Mouse (Mus musculus): ENCODE data around the gene Bhlhe40. TPM values are rescaled to one million over a fixed set of nuclear protein-coding genes. Genes with fewer than 3 reads are reported as not detected.

Bhlhe40 gene
- polyA plus RNA-seq, 1 experiment: 2.0 TPM

- TF ChIP-seq POLR2A (IDR thresholded peaks at IDR 0.05; ENCODE audit: borderline replicate concordance, low read depth, low read length): no peak
- TF ChIP-seq CTCF (IDR thresholded peaks at IDR 0.05; ENCODE audit: low read depth, low read length): no peak
- H3K4me1 ChIP-seq (ENCODE audit: control insufficient read depth, insufficient read depth, low read length): peaks cover 18% of the 10 kb centered on the region
- no peak overlapping the region for H3K27ac ChIP-seq (ENCODE audit: insufficient read depth, low read depth, low read length)
- H3K4me3 ChIP-seq (ENCODE audit: insufficient read depth, low read length): no peak overlapping the region
Measured at GRCm38 (mm10) chr6:108686930-108687329, 26.5 kb downstream of the Bhlhe40 start.

- H3K4me1 ChIP-seq (ENCODE audit: control insufficient read depth, insufficient read depth, low read length): peaks cover 18% of the 10 kb centered on the region
- TF ChIP-seq CTCF (IDR thresholded peaks at IDR 0.05; ENCODE audit: low read depth, low read length) (no peak), POLR2A (IDR thresholded peaks at IDR 0.05; ENCODE audit: borderline replicate concordance, low read depth, low read length) (no peak)
- H3K4me3 ChIP-seq (ENCODE audit: insufficient read depth, low read length): no peak overlapping the region
Measured at GRCm38 (mm10) chr6:108688344-108688743, 27.9 kb downstream of the Bhlhe40 start.

GRCm38 (mm10) chr6:108692986-108693385 is 32.6 kb downstream of the Bhlhe40 start:
- TF ChIP-seq POLR2A (IDR thresholded peaks at IDR 0.05; ENCODE audit: borderline replicate concordance, low read depth, low read length) (no peak), CTCF (IDR thresholded peaks at IDR 0.05; ENCODE audit: low read depth, low read length) (no peak)
- peaks cover 28% of the 10 kb centered on the region for H3K4me1 ChIP-seq (ENCODE audit: control insufficient read depth, insufficient read depth, low read length)
- H3K27ac ChIP-seq (ENCODE audit: insufficient read depth, low read depth, low read length): no peak overlapping the region
- no peak overlapping the region for H3K4me3 ChIP-seq (ENCODE audit: insufficient read depth, low read length)

More at GRCm38 (mm10) chr6:108688344-108688743, 27.9 kb downstream of the Bhlhe40 start:
- H3K27ac ChIP-seq (ENCODE audit: insufficient read depth, low read depth, low read length): no peak overlapping the region

- H3K4me1 ChIP-seq (ENCODE audit: control insufficient read depth, insufficient read depth, low read length): peaks cover 20% of the 10 kb centered on the region
- H3K4me3 ChIP-seq (ENCODE audit: insufficient read depth, low read length): no peak overlapping the region
- TF ChIP-seq POLR2A (IDR thresholded peaks at IDR 0.05; ENCODE audit: borderline replicate concordance, low read depth, low read length) (no peak), CTCF (IDR thresholded peaks at IDR 0.05; ENCODE audit: low read depth, low read length) (no peak)
- H3K27ac ChIP-seq (ENCODE audit: insufficient read depth, low read depth, low read length): no peak overlapping the region; the same call in 1 of the 2 replicates
Measured at GRCm38 (mm10) chr6:108694965-108695724, 34.7 kb downstream of the Bhlhe40 start.

DNA sequence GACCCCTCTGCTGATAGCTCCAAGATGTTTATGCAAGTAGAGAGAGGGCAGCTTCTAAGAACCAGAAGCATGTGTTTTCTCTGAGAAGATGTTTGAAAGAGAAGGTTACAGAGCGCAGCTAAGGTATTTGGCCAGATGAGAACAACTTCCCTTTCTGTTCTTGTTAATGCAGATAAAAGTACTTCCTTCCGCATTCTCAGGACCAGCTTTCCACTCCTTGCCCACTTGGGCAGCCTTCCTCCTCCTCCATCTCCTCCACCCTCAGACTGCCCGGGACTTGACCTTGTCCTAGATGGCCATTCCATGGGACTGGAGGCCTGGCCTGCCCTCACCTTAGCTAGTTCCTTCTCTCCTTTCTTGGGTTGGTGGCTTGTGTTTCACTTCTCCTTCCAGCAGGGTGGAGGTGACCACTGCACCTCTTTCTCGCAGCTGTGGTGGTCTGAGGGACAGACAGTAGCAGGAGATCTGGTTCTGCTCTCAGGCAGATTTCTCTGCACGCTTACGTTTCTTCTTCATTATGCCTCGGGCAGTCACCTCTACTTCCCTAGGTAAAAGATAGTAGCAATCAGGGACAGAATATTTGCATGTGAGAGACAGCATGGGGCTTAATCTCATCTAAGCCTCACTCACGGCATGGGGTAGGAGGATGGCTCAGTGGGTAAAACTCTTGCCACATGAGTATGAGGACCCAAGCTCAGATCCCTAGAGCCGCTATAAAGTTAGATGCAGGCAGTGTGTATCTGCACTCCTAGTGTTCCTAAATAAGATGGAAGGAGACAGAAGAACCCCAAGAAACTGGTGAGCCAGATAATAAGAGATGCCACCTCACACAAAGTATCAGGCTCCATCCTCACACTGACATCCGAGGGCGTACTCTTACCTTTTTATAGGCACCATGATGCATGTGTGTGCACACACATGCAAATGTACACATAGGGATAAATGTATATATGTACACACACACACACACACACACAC is 35.7 kb downstream of the Bhlhe40 start:
- TF ChIP-seq POLR2A (IDR thresholded peaks at IDR 0.05; ENCODE audit: borderline replicate concordance, low read depth, low read length) (no peak), CTCF (IDR thresholded peaks at IDR 0.05; ENCODE audit: low read depth, low read length) (no peak)
- H3K4me1 ChIP-seq (ENCODE audit: control insufficient read depth, insufficient read depth, low read length): peaks cover 20% of the 10 kb centered on the region
- H3K27ac ChIP-seq (ENCODE audit: insufficient read depth, low read depth, low read length): peak overlapping the region; percentile 17; the same call in 1 of the 2 replicates
- no peak overlapping the region for H3K4me3 ChIP-seq (ENCODE audit: insufficient read depth, low read length)

GRCm38 (mm10) chr6:108696822-108697202 is 36.4 kb downstream of the Bhlhe40 start:
- no peak overlapping the region for H3K27ac ChIP-seq (ENCODE audit: insufficient read depth, low read depth, low read length)
- TF ChIP-seq POLR2A (IDR thresholded peaks at IDR 0.05; ENCODE audit: borderline replicate concordance, low read depth, low read length) (no peak), CTCF (IDR thresholded peaks at IDR 0.05; ENCODE audit: low read depth, low read length) (no peak)
- no peak overlapping the region for H3K4me3 ChIP-seq (ENCODE audit: insufficient read depth, low read length)
- peaks cover 21% of the 10 kb centered on the region for H3K4me1 ChIP-seq (ENCODE audit: control insufficient read depth, insufficient read depth, low read length)

GRCm38 (mm10) chr6:108697345-108697744 is 36.9 kb downstream of the Bhlhe40 start:
- no peak for TF ChIP-seq CTCF (IDR thresholded peaks at IDR 0.05; ENCODE audit: low read depth, low read length)
- TF ChIP-seq POLR2A (IDR thresholded peaks at IDR 0.05; ENCODE audit: borderline replicate concordance, low read depth, low read length): no peak
- Histone ChIP-seq H3K4me3 (ENCODE audit: insufficient read depth, low read length) (no peak overlapping the region), H3K4me1 (ENCODE audit: control insufficient read depth, insufficient read depth, low read length) (peaks cover 26% of the 10 kb centered on the region), H3K27ac (ENCODE audit: insufficient read depth, low read depth, low read length) (no peak overlapping the region)

GRCm38 (mm10) chr6:108698343-108698870 is 38.0 kb downstream of the Bhlhe40 start:
- TF ChIP-seq POLR2A (IDR thresholded peaks at IDR 0.05; ENCODE audit: borderline replicate concordance, low read depth, low read length): no peak
- no peak for TF ChIP-seq CTCF (IDR thresholded peaks at IDR 0.05; ENCODE audit: low read depth, low read length)
- Histone ChIP-seq H3K4me1 (ENCODE audit: control insufficient read depth, insufficient read depth, low read length) (peaks cover 27% of the 10 kb centered on the region), H3K4me3 (ENCODE audit: insufficient read depth, low read length) (no peak overlapping the region)

DNA sequence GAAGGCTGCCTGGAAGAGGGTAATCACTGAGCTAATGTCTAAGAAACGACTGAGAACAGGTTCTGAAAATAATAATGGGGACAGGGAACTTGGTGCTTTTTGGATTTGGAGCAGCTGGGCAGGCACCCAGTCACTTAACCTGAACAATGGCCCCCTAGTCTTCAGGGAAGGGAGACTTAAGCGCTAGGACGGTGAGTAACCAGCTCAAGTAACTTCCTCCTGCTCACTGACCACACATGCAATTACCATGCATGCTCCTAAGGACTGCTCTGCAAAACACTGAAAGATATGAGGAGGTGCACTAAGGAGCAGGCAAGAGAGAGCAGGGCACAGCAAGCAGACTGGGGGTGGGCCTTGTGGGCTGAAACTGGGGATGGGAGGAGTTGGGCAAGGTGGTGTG is 39.2 kb downstream of the Bhlhe40 start:
- Histone ChIP-seq H3K4me3 (ENCODE audit: insufficient read depth, low read length) (no peak overlapping the region), H3K27ac (ENCODE audit: insufficient read depth, low read depth, low read length) (no peak overlapping the region), H3K4me1 (ENCODE audit: control insufficient read depth, insufficient read depth, low read length) (peaks cover 25% of the 10 kb centered on the region)
- TF ChIP-seq POLR2A (IDR thresholded peaks at IDR 0.05; ENCODE audit: borderline replicate concordance, low read depth, low read length): no peak
- TF ChIP-seq CTCF (IDR thresholded peaks at IDR 0.05; ENCODE audit: low read depth, low read length): no peak

More at GRCm38 (mm10) chr6:108698343-108698870, 38.0 kb downstream of the Bhlhe40 start:
- no peak overlapping the region for H3K27ac ChIP-seq (ENCODE audit: insufficient read depth, low read depth, low read length)

Data from bone marrow macrophage, adult 2 months (primary cell).